Mouse (Mus musculus) cortical plate, adult 2 months (tissue): ENCODE data around the gene Ccr9.

Experiments
- CTCF ChIP-seq: fragments of 200-500 bp; IDR thresholded peaks from 2 replicates; pipeline ENCODE4 v1.5.1; 2011; ENCODE audit warnings: mild to moderate bottlenecking, control low read depth, low read length; ENCODE audit not compliant: insufficient read depth; ENCODE audit errors: extremely low read depth
- POLR2A ChIP-seq: fragments of 200-500 bp; IDR thresholded peaks from 2 replicates; pipeline ENCODE4 v1.6.1; 2011; ENCODE audit warnings: mild to moderate bottlenecking, low read length, control low read depth; ENCODE audit not compliant: insufficient read depth; ENCODE audit errors: extremely low read depth

- TF ChIP-seq CTCF (no peak), POLR2A (no peak)
Measured at GRCm38 (mm10) chr9:123754333-123754732, 76.1 kb downstream of the Ccr9 start.
